Mouse (Mus musculus): ENCODE data around the gene Olfr554. TPM values are rescaled to one million over a fixed set of nuclear protein-coding genes. Genes with fewer than 3 reads are reported as not detected.
"Not testable (repeated sequence)": the region's sequence is repeated elsewhere in the genome, so short reads cannot be mapped to it uniquely, and the experiment has no call there.

Gene Olfr554
- polyA plus RNA-seq (2016; fragmentation: Nextera tagmentation; extraction: Ambion mirVana) = not detected in 2 replicates

DNA sequence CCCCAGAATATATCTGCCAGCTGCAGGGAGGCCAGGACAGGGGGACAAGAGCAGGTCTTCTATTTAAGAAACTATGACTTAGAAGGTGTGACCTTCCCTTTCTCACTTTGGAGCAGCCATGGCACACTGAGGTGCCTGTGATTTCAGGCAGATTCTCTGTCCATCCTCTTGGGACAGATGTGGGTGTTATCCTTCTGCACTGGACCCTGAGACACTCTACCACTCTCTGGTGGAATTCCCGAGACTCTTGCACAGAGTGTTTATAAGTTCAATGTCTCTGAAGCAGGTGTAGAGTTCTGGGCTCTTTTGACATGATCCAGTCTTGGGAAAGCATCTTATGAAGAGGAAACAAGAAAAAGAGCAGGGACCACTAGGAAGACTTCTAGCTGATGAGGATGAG, at the start of gene Olfr554:
Gene Olfr554, plus strand, starts transcription at position 301 of the 400 bp plus-strand sequence.
- H3K9me3 ChIP-seq (replicated peaks) = no peaks in the 10 kb centered on the region
- H3K4me1 ChIP-seq = no peaks in the 10 kb centered on the region
- no peak within 1 kb of the TSS for H3K4me3 ChIP-seq
- no peaks in the 10 kb centered on the region for H3K27me3 ChIP-seq
- WGBS = 75% methylated on average over 1 of the region's 1 CpGs
- H3K4me2 ChIP-seq (replicated peaks) = no peak within 1 kb of the TSS
- H3K36me3 ChIP-seq = no peaks in the 10 kb centered on the region
- no peak within 1 kb of the TSS for H3K9ac ChIP-seq
- no peak within 1 kb of the TSS for H3K27ac ChIP-seq
- ATAC-seq (ENCODE audit: low FRiP score) = no peak

- Histone ChIP-seq H3K9me3 (replicated peaks) (no peaks in the 10 kb centered on the region), H3K27ac (no peak within 1 kb of the TSS), H3K4me1 (no peaks in the 10 kb centered on the region), H3K4me2 (replicated peaks) (no peak within 1 kb of the TSS), H3K9ac (no peak within 1 kb of the TSS), H3K4me3 (no peak within 1 kb of the TSS), H3K36me3 (no peaks in the 10 kb centered on the region), H3K27me3 (no peaks in the 10 kb centered on the region)
- ATAC-seq (ENCODE audit: low FRiP score) = no peak
- 87% methylated on average over 3 of the region's 3 CpGs for WGBS
Observed at GRCm38 (mm10) chr7:102591786-102592185, 46.4 kb upstream of the Olfr554 start, which contains the start of gene Olfr551. Olfr551 (minus strand) TSS chr7:102591886.

- no peaks in the 10 kb centered on the region for H3K9me3 ChIP-seq (replicated peaks)
- 81% methylated on average over 1 of the region's 1 CpGs for WGBS
- H3K4me1 ChIP-seq = no peaks in the 10 kb centered on the region
- no peak for ATAC-seq (ENCODE audit: low FRiP score)
- no peak within 1 kb of the TSS for H3K4me3 ChIP-seq
- H3K4me2 ChIP-seq (replicated peaks) = no peak within 1 kb of the TSS
- H3K27ac ChIP-seq = no peak within 1 kb of the TSS
- no peak within 1 kb of the TSS for H3K9ac ChIP-seq
- no peaks in the 10 kb centered on the region for H3K27me3 ChIP-seq
- H3K36me3 ChIP-seq = no peaks in the 10 kb centered on the region
Observed at GRCm38 (mm10) chr7:102597378-102598031, 40.7 kb upstream of the Olfr554 start, which contains the start of gene Olfr552. Olfr552 (plus strand) TSS chr7:102597770.

GRCm38 (mm10) chr7:102618118-102618517, 20.1 kb upstream of the Olfr554 start, which contains the start of gene Olfr553:
Olfr553 (minus strand) TSS chr7:102618218.
- no peaks in the 10 kb centered on the region for H3K9me3 ChIP-seq (replicated peaks)
- no peaks in the 10 kb centered on the region for H3K27me3 ChIP-seq
- H3K4me2 ChIP-seq (replicated peaks) = no peak within 1 kb of the TSS
- H3K4me3 ChIP-seq = no peak within 1 kb of the TSS
- no peak within 1 kb of the TSS for H3K27ac ChIP-seq
- no peak for ATAC-seq (ENCODE audit: low FRiP score)
- H3K4me1 ChIP-seq = no peaks in the 10 kb centered on the region
- H3K9ac ChIP-seq = no peak within 1 kb of the TSS
- H3K36me3 ChIP-seq = no peaks in the 10 kb centered on the region

- Histone ChIP-seq H3K36me3 (no peaks in the 10 kb centered on the region), H3K27me3 (no peaks in the 10 kb centered on the region), H3K27ac (no peak overlapping the region), H3K4me2 (replicated peaks) (no peak overlapping the region), H3K4me3 (no peak overlapping the region), H3K9ac (no peak overlapping the region), H3K9me3 (replicated peaks) (no peaks in the 10 kb centered on the region), H3K4me1 (no peaks in the 10 kb centered on the region)
- ATAC-seq (ENCODE audit: low FRiP score) = no peak
- WGBS = 71% methylated on average over 5 of the region's 5 CpGs
Observed at GRCm38 (mm10) chr7:102619608-102620007, 18.6 kb upstream of the Olfr554 start.

- not testable (repeated sequence) for H3K4me1 ChIP-seq; H3K27ac ChIP-seq; H3K4me3 ChIP-seq; H3K9me3 ChIP-seq (replicated peaks); H3K27me3 ChIP-seq; H3K9ac ChIP-seq; H3K36me3 ChIP-seq; H3K4me2 ChIP-seq (replicated peaks); ATAC-seq (ENCODE audit: low FRiP score)
- 88% methylated on average over 19 of the region's 19 CpGs for whole genome bisulfite sequencing
Observed at GRCm38 (mm10) chr7:102620368-102620767, 17.9 kb upstream of the Olfr554 start.

- Histone ChIP-seq H3K9ac (no peak overlapping the region), H3K27ac (no peak overlapping the region), H3K9me3 (replicated peaks) (no peaks in the 10 kb centered on the region), H3K4me1 (no peaks in the 10 kb centered on the region), H3K4me3 (no peak overlapping the region), H3K27me3 (no peaks in the 10 kb centered on the region), H3K36me3 (no peaks in the 10 kb centered on the region), H3K4me2 (replicated peaks) (no peak overlapping the region)
- no peak for ATAC-seq (ENCODE audit: low FRiP score)
- WGBS = 37% methylated on average over 3 of the region's 3 CpGs
Observed at GRCm38 (mm10) chr7:102636665-102637064, 1.6 kb upstream of the Olfr554 start.

- not testable (repeated sequence) for ATAC-seq (ENCODE audit: low FRiP score); H3K4me3 ChIP-seq; H3K27me3 ChIP-seq; H3K27ac ChIP-seq; H3K9ac ChIP-seq; H3K4me1 ChIP-seq; H3K4me2 ChIP-seq (replicated peaks); H3K9me3 ChIP-seq (replicated peaks); H3K36me3 ChIP-seq
- WGBS = 81% methylated on average over 4 of the region's 4 CpGs
Observed at GRCm38 (mm10) chr7:102644945-102645344, 6.7 kb downstream of the Olfr554 start.

DNA sequence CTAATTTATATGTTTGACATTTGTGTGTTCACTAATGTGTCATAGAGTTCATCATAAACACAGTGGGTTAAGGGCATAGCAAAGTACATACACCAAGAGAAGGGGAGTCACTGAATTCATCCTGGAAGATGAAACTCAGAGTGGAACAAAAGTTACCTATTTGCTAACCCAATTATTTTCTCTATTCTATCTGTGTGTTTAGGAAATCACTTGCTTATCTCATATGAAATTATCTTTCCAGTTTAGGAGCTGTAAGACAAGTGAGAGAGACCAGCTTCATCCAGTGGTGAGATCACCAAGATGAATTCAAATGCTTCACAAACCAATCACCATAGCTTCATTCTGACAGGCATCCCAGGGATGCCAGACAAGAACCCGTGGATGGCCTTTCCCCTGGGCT, 20.3 kb downstream of the Olfr554 start, which contains the start of gene Olfr555:
Gene Olfr555, plus strand, starts transcription at position 301 of the 400 bp plus-strand sequence.
- Histone ChIP-seq H3K27ac (no peak within 1 kb of the TSS), H3K9ac (no peak within 1 kb of the TSS)
- WGBS = 68% methylated on average over 1 of the region's 1 CpGs

GRCm38 (mm10) chr7:102664599-102664998, 26.4 kb downstream of the Olfr554 start, which contains the start of gene Olfr556:
Olfr556 (plus strand) TSS chr7:102664899.
- H3K4me2 ChIP-seq (replicated peaks) = no peak within 1 kb of the TSS
- no peak within 1 kb of the TSS for H3K27ac ChIP-seq
- 45% methylated on average over 3 of the region's 3 CpGs for WGBS
- no peaks in the 10 kb centered on the region for H3K36me3 ChIP-seq
- ATAC-seq (ENCODE audit: low FRiP score) = no peak
- no peak within 1 kb of the TSS for H3K4me3 ChIP-seq
- no peaks in the 10 kb centered on the region for H3K27me3 ChIP-seq
- no peaks in the 10 kb centered on the region for H3K9me3 ChIP-seq (replicated peaks)
- H3K4me1 ChIP-seq = no peaks in the 10 kb centered on the region
- no peak within 1 kb of the TSS for H3K9ac ChIP-seq

More for the DNA sequence above, 20.3 kb downstream of the Olfr554 start, which contains the start of gene Olfr555:
- Histone ChIP-seq H3K4me3 (no peak within 1 kb of the TSS), H3K27me3 (no peaks in the 10 kb centered on the region), H3K4me2 (replicated peaks) (no peak within 1 kb of the TSS), H3K4me1 (no peaks in the 10 kb centered on the region), H3K36me3 (no peaks in the 10 kb centered on the region), H3K9me3 (replicated peaks) (no peaks in the 10 kb centered on the region)
- no peak for ATAC-seq (ENCODE audit: low FRiP score)

- no peaks in the 10 kb centered on the region for H3K4me1 ChIP-seq
- WGBS = 37% methylated on average over 2 of the region's 2 CpGs
- no peaks in the 10 kb centered on the region for H3K9me3 ChIP-seq (replicated peaks)
- no peaks in the 10 kb centered on the region for H3K36me3 ChIP-seq
- no peak overlapping the region for H3K4me3 ChIP-seq
- no peak for ATAC-seq (ENCODE audit: low FRiP score)
- no peaks in the 10 kb centered on the region for H3K27me3 ChIP-seq
- H3K4me2 ChIP-seq (replicated peaks) = no peak overlapping the region
- H3K27ac ChIP-seq = no peak overlapping the region
- no peak overlapping the region for H3K9ac ChIP-seq
Observed at GRCm38 (mm10) chr7:102665378-102665777, 27.1 kb downstream of the Olfr554 start.

DNA sequence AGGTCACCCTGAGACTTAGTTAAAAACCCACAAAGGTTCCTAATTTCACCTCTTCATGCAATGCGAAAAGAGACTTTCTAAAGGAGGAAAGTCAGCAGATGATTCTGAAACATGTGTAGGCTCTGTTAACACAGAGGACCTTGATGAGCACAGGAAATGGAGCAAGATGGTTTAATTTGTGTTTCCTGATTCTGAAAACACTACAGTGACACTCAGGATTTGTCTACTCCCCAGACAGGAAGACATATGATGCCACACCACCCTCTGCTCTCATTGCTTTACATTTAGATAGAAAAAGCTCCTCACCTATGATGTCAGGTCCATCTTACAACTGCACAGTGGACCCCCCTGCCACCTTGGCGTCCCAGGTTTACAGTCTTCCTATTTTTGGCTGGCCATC, 38.0 kb downstream of the Olfr554 start:
- H3K4me1 ChIP-seq = no peaks in the 10 kb centered on the region
- no peak for ATAC-seq (ENCODE audit: low FRiP score)
- H3K27me3 ChIP-seq = no peaks in the 10 kb centered on the region
- no peak overlapping the region for H3K27ac ChIP-seq
- no peaks in the 10 kb centered on the region for H3K9me3 ChIP-seq (replicated peaks)
- no peak overlapping the region for H3K4me2 ChIP-seq (replicated peaks)
- 82% methylated on average over 2 of the region's 2 CpGs for WGBS
- no peak overlapping the region for H3K9ac ChIP-seq
- no peaks in the 10 kb centered on the region for H3K36me3 ChIP-seq
- H3K4me3 ChIP-seq = no peak overlapping the region

DNA sequence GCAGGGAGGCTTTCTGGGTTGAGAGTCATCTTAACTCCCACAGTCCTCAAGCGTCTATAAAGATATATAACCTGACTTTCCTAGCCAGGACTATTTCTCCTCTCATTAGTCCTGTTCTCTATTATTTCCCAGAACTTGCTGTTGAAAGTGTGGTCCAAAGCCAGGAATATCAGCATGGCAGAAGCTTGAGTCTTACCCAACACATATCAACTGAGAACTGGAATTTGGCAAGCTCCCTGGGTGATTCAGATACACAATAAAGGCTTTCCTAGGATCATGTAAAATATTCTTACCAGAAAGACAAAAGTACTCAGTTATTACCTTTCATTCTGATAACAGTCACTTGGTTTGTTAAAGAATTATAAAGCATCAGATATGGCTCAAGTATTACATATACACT, 43.7 kb downstream of the Olfr554 start:
- no peak overlapping the region for H3K27ac ChIP-seq
- WGBS = 78% methylated on average over 1 of the region's 1 CpGs
- ATAC-seq (ENCODE audit: low FRiP score) = no peak
- H3K4me2 ChIP-seq (replicated peaks) = no peak overlapping the region
- H3K27me3 ChIP-seq = no peaks in the 10 kb centered on the region
- H3K4me1 ChIP-seq = no peaks in the 10 kb centered on the region
- H3K9me3 ChIP-seq (replicated peaks) = no peaks in the 10 kb centered on the region
- H3K36me3 ChIP-seq = no peaks in the 10 kb centered on the region
- no peak overlapping the region for H3K4me3 ChIP-seq
- no peak overlapping the region for H3K9ac ChIP-seq
